Mouse (Mus musculus) ES-Bruce4 (cell line): ENCODE results near the gene Rhox3f.
"Not testable (repeated sequence)": the region's sequence is repeated elsewhere in the genome, so short reads cannot be mapped to it uniquely, and the experiment has no call there.

Experiments used
- CTCF ChIP-seq: IDR thresholded peaks from one replicate; pipeline ENCODE4 v1.8.1; 2011; ENCODE audit warnings: low read depth, low read length
- EP300 ChIP-seq: IDR thresholded peaks from 2 replicates; pipeline ENCODE4 v1.6.1; 2011; ENCODE audit warnings: low read depth, low read length; ENCODE audit not compliant: insufficient read depth
- POLR2A ChIP-seq: IDR thresholded peaks from one replicate; pipeline ENCODE4 v1.8.1; 2011; ENCODE audit warnings: low read length; ENCODE audit not compliant: insufficient read depth

DNA sequence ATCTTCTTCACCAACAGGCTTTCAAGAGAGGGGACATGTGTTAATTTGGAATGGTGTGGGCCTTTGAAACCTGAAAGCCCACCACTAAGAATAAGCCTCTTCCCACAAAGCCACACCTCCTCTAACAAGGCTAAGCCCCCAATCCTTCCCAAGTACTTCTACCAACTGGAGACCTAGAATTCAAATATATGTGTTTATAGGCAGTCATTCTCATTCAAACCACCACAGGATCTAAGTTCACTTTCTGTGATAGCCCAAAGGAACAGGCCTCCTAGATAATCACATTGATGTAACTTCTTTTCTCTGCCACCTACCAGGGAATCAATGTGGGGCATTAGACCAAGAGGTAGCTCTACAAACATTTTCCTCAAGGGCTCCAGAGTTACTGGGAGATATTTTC, at the start of gene Rhox3f:
- not testable (repeated sequence) for TF ChIP-seq EP300, CTCF, POLR2A
